Mouse (Mus musculus) heart, adult 2 months (tissue): Measurements from ENCODE around the gene Nop2.

Source experiments
- CTCF ChIP-seq: fragments of 200-600 bp; IDR thresholded peaks from 2 replicates; pipeline ENCODE4 v1.8.1; 2022; ENCODE audit warnings: antibody characterized with exemption, mild to moderate bottlenecking, moderate library complexity
- EP300 ChIP-seq: fragments of 200-500 bp; IDR thresholded peaks from 2 replicates; pipeline ENCODE4 v1.6.1; 2011; ENCODE audit warnings: low read depth, low read length, control low read depth; ENCODE audit not compliant: insufficient read depth
- POLR2A ChIP-seq: fragments of 200-500 bp; IDR thresholded peaks from 2 replicates; pipeline ENCODE4 v1.6.1; 2011; ENCODE audit warnings: mild to moderate bottlenecking, low read depth, low read length, control low read depth; ENCODE audit not compliant: insufficient read depth

DNA sequence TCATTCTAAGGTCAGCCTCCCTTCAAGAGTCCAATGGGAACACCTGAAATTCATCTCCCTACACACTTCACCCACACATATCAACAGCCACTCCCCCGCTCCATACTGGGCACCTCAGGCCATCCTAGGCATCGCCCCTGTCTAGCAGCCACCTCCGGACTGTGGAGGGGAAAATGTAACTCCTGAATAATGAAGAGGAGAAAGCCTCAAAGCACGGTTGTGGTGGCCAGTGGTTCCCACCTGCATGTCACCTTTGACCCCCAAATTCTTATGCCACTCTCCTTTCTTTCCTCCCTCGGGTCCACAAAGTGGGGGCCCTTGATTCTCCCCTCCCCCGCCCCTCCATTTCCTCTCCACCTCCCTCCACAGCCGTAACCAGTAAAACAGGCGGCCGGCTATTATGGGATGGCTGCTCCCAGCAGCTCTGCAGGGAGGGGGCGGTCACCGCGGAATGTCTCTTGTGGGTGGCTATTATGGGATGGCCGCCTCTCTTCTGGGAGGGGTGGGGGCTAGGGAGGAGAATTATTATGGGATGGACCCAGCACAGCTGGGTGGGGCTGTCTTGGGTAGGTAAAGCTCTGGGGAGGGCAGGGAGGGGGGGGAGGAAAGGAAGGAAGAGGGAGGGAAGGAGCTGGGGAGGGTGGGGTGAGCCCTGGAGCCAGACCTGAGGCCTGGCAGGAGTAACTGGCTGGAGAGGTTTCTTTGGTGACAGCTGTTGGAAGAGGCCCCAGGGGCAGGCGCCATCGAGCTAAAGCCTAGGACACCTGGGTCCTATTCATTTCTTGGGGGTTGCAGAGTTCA lies 42.0 kb upstream of the Nop2 start:
- TF ChIP-seq CTCF (no peak), POLR2A (0 out of 2 replicates have a peak, but pooled peaks have one; percentile 32), EP300 (no peak)
